Mouse (Mus musculus) left cerebral cortex, postnatal 4 days (tissue): ENCODE measurements around the gene Gm21721. TPM values are rescaled to one million over a fixed set of nuclear protein-coding genes. Genes with fewer than 3 reads are reported as not detected.
"Not testable (repeated sequence)": the region's sequence is repeated elsewhere in the genome, so short reads cannot be mapped to it uniquely, and the experiment has no call there.

Experiments
- DNase-seq: peaks from one replicate; pipeline ENCODE4 v3.0.0-alpha.2; 2022
- intact Hi-C: fragments of 180-260 bp; cut with DNase I; formaldehyde crosslinking; loops from one replicate; pipeline ENCODE4 v1.15.1; 2025
- total RNA-seq, 2 experiments: library from RNA; stranded (reverse); gene quantifications; 2 replicates each; pipeline ENCODE4 v1.2.3; 2021

Gm21721 gene
- not detected for total RNA-seq

- DNase-seq, intact Hi-C loops: not testable (repeated sequence)
These were observed at the start of gene Gm21721 for GRCm38 (mm10) chrY:9202090-9202489. TSS of gene Gm21721 (minus strand) at chrY:9202190.

Other genes with a start within 250 kb of the Gm21721 start
- gene Gm21292, start 68.3 kb downstream of the Gm21721 start, total RNA-seq, result not detected
- not detected for gene Gm21812, start 145.0 kb upstream of the Gm21721 start, total RNA-seq
- not detected for gene Gm21874, start 214.0 kb upstream of the Gm21721 start, total RNA-seq